Mouse (Mus musculus) midbrain, embryonic 15.5 days (tissue): Measurements from ENCODE around the gene Olfr102. TPM values are rescaled to one million over a fixed set of nuclear protein-coding genes. Genes with fewer than 3 reads are reported as not detected.

Experiments
- ATAC-seq: fragments of 200-750 bp; cut with Nextera tagmentation; replicated peaks from 2 replicates; pipeline ENCODE4 v1.8.0; 2017; ENCODE audit warnings: moderate TSS enrichment
- H3K27ac ChIP-seq: fragments of 300-500 bp; sonication (generic); 2 replicates; pipeline ENCODE4 v1.5.1; 2015; ENCODE audit warnings: mild to moderate bottlenecking, inconsistent platforms
- H3K27me3 ChIP-seq: fragments of 300-500 bp; sonication (generic); replicated peaks from 2 replicates; pipeline ENCODE4 v1.6.1; 2015; ENCODE audit warnings: inconsistent platforms
- H3K36me3 ChIP-seq: fragments of 300-500 bp; sonication (generic); replicated peaks from 2 replicates; pipeline ENCODE4 v1.6.1; 2015; ENCODE audit warnings: inconsistent platforms
- H3K4me1 ChIP-seq: fragments of 300-500 bp; sonication (generic); 2 replicates; pipeline ENCODE4 v1.6.1; 2015; ENCODE audit warnings: inconsistent platforms
- H3K4me2 ChIP-seq: fragments of 300-500 bp; sonication (generic); 2 replicates; pipeline ENCODE4 v1.6.1; 2015; ENCODE audit warnings: inconsistent platforms, mild to moderate bottlenecking, moderate library complexity
- H3K4me3 ChIP-seq: fragments of 300-500 bp; sonication (generic); 2 replicates; pipeline ENCODE4 v1.5.1; 2015; ENCODE audit warnings: mild to moderate bottlenecking, inconsistent platforms
- H3K9ac ChIP-seq: fragments of 300-500 bp; sonication (generic); 2 replicates; pipeline ENCODE4 v1.6.1; 2015; ENCODE audit warnings: mild to moderate bottlenecking, inconsistent platforms
- H3K9me3 ChIP-seq: fragments of 300-500 bp; sonication (generic); 2 replicates; pipeline ENCODE4 v1.6.1; 2016; ENCODE audit warnings: inconsistent platforms
- WGBS: fragments of 180-500 bp; shearing (Covaris S2); methylation state at CpG from one replicate; pipeline ENCODE4 v1.1.7; 2015; ENCODE audit warnings: mixed read lengths; 5-methylcytosine and 5-hydroxymethylcytosine counted together
- polyA plus RNA-seq: library from polyadenylated mRNA; unstranded; fragments of >200 nt; fragmentation: Nextera tagmentation; extraction: Ambion mirVana; gene quantifications from 2 replicates; pipeline ENCODE4 v1.2.1, GENCODE M21; 2015

Gene Olfr102
- not detected in 2 replicates for polyA plus RNA-seq

- no peaks in the 10 kb centered on the region for H3K36me3 ChIP-seq
- no peak within 1 kb of the TSS for H3K4me2 ChIP-seq
Observed at GRCm38 (mm10) chr17:37316954-37317353, at the start of gene Olfr102. Gene Olfr102 (minus strand): TSS chr17:37317054.

GRCm38 (mm10) chr17:37359282-37359681 lies 42.4 kb upstream of the Olfr102 start, which contains the start of gene Olfr104-ps:
Gene Olfr104-ps (plus strand): TSS chr17:37359582.
- Histone ChIP-seq H3K4me1 (no peaks in the 10 kb centered on the region), H3K36me3 (no peaks in the 10 kb centered on the region), H3K9me3 (no peaks in the 10 kb centered on the region), H3K27ac (no peak within 1 kb of the TSS), H3K27me3 (no peaks in the 10 kb centered on the region), H3K4me3 (no peak within 1 kb of the TSS), H3K9ac (no peak within 1 kb of the TSS), H3K4me2 (no peak within 1 kb of the TSS)
- no peak for ATAC-seq

More at GRCm38 (mm10) chr17:37316954-37317353, at the start of gene Olfr102:
- Histone ChIP-seq H3K27ac (no peak within 1 kb of the TSS), H3K4me1 (no peaks in the 10 kb centered on the region), H3K9me3 (no peaks in the 10 kb centered on the region), H3K4me3 (no peak within 1 kb of the TSS), H3K9ac (no peak within 1 kb of the TSS), H3K27me3 (no peaks in the 10 kb centered on the region)
- ATAC-seq, result no peak

GRCm38 (mm10) chr17:37339598-37339997 lies 22.7 kb upstream of the Olfr102 start, which contains the start of gene Olfr103:
Gene Olfr103 (minus strand): TSS chr17:37339698.
- no peak within 1 kb of the TSS for H3K4me2 ChIP-seq
- H3K9ac ChIP-seq, result no peak within 1 kb of the TSS
- H3K4me3 ChIP-seq, result no peak within 1 kb of the TSS
- no peak for ATAC-seq
- no peaks in the 10 kb centered on the region for H3K9me3 ChIP-seq
- no peaks in the 10 kb centered on the region for H3K36me3 ChIP-seq
- WGBS, result 90% methylated on average over 2 of the region's 2 CpGs
- no peaks in the 10 kb centered on the region for H3K4me1 ChIP-seq
- no peaks in the 10 kb centered on the region for H3K27me3 ChIP-seq
- no peak within 1 kb of the TSS for H3K27ac ChIP-seq

DNA sequence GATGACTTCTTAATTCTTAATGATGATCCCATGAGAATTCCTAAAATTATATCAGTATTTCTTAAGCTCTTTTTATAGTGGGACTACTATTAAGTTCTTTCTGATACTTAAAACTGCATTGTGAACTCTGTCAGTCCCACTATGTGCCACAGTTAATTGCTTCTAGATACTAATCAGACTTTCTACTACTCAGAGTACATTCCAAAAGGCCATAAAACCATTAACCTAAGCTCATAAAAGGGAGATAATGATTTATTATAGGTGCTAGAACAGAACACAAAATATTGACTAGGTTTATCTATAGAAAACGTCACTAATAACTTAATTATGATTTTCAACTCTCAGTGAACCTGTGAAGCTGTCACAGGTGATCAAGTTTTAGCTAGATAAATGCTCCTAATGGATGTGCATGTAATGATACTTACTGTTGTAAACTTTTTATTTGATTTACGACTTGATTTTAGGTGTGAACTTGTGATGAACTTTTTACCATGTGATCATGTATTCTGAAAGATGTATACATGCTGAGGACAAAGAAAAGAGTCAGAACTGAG lies 6.6 kb downstream of the Olfr102 start:
- H3K36me3 ChIP-seq, result no peaks in the 10 kb centered on the region
- H3K4me1 ChIP-seq, result no peaks in the 10 kb centered on the region
- no peak for ATAC-seq
- no peak overlapping the region for H3K27ac ChIP-seq
- H3K4me2 ChIP-seq, result no peak overlapping the region
- H3K4me3 ChIP-seq, result no peak overlapping the region
- no peaks in the 10 kb centered on the region for H3K9me3 ChIP-seq
- no peaks in the 10 kb centered on the region for H3K27me3 ChIP-seq
- 60% methylated on average over 2 of the region's 2 CpGs for WGBS
- H3K9ac ChIP-seq, result no peak overlapping the region

DNA sequence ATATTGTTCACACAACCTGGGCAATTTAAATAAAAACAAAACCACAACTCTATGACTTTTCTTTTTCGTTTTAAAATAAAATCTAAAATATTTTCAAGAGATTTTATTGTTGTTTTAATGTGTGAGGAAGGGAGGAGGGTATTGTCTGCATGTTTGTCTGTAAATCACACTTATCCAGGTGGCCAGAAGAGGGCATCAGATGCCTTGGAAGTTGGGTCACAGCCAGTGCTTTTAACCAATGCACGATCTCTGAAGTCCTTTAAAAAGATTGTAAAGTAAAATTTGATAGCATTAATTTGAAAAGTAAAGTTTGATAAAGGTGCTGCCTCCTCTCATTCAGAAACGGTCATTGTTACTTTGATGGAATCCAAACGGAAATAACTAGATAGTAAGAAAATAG lies 8.4 kb downstream of the Olfr102 start:
- Histone ChIP-seq H3K27me3 (no peaks in the 10 kb centered on the region), H3K4me2 (no peak overlapping the region), H3K4me3 (no peak overlapping the region), H3K4me1 (no peaks in the 10 kb centered on the region), H3K9me3 (no peaks in the 10 kb centered on the region), H3K36me3 (no peaks in the 10 kb centered on the region), H3K9ac (no peak overlapping the region), H3K27ac (no peak overlapping the region)
- no peak for ATAC-seq
- 45% methylated on average over 4 of the region's 4 CpGs for WGBS

DNA sequence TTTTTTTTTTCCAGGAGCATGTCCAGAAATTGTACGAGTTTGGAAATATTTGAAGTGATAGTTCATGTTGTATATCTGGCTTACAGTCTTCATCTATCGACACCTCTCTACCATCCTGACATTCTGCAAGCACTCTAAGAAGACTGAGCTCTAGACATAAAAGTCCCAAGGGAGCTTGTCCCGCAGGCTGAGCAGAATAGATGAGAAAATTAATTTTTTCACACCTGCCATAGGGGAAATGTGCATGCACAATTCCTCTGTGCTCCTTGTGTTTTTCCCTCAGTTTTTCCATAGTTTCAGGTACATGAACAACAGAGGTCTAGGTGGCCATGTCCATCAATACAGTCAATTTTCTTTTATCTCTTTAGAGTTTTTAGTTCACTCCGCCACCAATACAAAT lies 12.6 kb downstream of the Olfr102 start, which contains the start of gene Olfr101:
Gene Olfr101 (minus strand): TSS at position 101 of the 400 bp plus-strand sequence.
- H3K4me3 ChIP-seq, result no peak within 1 kb of the TSS
- H3K4me1 ChIP-seq, result no peaks in the 10 kb centered on the region
- no peak within 1 kb of the TSS for H3K4me2 ChIP-seq
- no peaks in the 10 kb centered on the region for H3K27me3 ChIP-seq
- no peak within 1 kb of the TSS for H3K9ac ChIP-seq
- no peaks in the 10 kb centered on the region for H3K9me3 ChIP-seq
- ATAC-seq, result no peak
- no peak within 1 kb of the TSS for H3K27ac ChIP-seq
- WGBS, result 84% methylated on average over 4 of the region's 4 CpGs
- no peaks in the 10 kb centered on the region for H3K36me3 ChIP-seq

DNA sequence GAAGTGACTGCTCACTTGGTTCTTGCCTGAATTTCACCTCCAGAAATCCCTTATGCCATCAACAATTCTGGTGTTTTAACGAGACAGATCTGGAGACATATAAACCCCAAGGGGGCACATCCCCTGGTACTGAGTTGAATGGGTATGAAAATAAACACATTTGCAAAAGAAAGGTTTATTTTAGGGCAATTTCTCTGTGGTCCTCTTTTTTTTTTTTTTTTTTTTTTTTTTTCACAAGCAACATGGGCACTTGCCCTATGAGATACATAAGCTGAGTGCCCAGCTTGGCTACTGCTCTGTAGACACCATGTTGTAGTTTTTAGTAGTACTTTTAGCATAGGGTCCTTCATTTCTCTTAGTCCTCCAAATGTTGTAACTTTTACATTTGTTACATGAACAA lies 33.5 kb downstream of the Olfr102 start, which contains the start of gene Olfr99:
Gene Olfr99 (minus strand): TSS at position 101 of the 400 bp plus-strand sequence.
- Histone ChIP-seq H3K36me3 (no peaks in the 10 kb centered on the region), H3K9ac (no peak within 1 kb of the TSS), H3K27ac (no peak within 1 kb of the TSS), H3K27me3 (no peaks in the 10 kb centered on the region), H3K9me3 (no peaks in the 10 kb centered on the region), H3K4me3 (no peak within 1 kb of the TSS), H3K4me2 (no peak within 1 kb of the TSS), H3K4me1 (no peaks in the 10 kb centered on the region)
- ATAC-seq, result no peak
- WGBS, result 60% methylated on average over 1 of the region's 1 CpGs

DNA sequence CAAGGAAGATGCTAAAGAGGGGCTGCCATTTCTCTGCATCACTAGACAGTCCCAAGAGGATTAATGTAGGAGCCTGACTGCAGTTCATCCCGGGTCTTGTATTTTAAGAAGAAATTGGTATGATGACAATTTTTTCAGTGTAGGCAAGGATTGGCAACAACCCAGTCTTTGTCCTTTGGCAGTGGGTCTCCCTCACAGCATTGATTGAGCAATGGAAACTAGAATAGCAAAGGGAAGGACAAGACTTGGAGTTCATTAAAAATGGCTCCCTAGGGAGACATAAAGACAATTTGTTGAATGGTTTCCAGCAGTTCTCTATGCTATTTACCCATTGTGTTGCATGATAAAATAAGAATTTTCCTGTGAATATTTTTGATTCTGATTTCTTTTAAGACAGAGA lies 36.5 kb downstream of the Olfr102 start:
- Histone ChIP-seq H3K27me3 (no peaks in the 10 kb centered on the region), H3K9me3 (no peaks in the 10 kb centered on the region), H3K9ac (no peak overlapping the region), H3K36me3 (no peaks in the 10 kb centered on the region), H3K27ac (no peak overlapping the region), H3K4me1 (no peaks in the 10 kb centered on the region), H3K4me3 (no peak overlapping the region), H3K4me2 (no peak overlapping the region)
- ATAC-seq, result no peak
- WGBS, result 74% methylated on average over 1 of the region's 1 CpGs

DNA sequence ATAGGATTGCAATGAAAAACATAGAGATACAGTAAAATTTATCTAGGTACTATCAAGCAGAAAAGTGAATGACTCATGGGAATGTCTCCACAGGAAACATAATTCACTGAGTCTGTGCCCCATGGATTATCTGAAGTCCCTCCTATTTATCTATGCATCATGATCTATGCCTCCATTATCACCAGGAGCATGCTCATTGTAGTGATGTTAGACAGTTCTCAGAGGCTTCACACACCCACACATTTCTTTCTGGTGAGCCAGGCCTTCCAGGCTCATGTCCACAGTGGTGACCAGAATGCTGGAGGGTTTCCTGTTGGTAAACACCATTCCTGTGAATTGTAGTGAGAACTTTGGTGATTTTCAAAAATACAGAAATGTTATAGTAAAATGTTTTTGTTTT lies 40.3 kb downstream of the Olfr102 start:
- Histone ChIP-seq H3K27me3 (no peaks in the 10 kb centered on the region), H3K27ac (no peak overlapping the region), H3K4me2 (no peak overlapping the region), H3K9me3 (no peaks in the 10 kb centered on the region), H3K4me3 (no peak overlapping the region), H3K4me1 (no peaks in the 10 kb centered on the region), H3K36me3 (no peaks in the 10 kb centered on the region), H3K9ac (no peak overlapping the region)
- no peak for ATAC-seq

DNA sequence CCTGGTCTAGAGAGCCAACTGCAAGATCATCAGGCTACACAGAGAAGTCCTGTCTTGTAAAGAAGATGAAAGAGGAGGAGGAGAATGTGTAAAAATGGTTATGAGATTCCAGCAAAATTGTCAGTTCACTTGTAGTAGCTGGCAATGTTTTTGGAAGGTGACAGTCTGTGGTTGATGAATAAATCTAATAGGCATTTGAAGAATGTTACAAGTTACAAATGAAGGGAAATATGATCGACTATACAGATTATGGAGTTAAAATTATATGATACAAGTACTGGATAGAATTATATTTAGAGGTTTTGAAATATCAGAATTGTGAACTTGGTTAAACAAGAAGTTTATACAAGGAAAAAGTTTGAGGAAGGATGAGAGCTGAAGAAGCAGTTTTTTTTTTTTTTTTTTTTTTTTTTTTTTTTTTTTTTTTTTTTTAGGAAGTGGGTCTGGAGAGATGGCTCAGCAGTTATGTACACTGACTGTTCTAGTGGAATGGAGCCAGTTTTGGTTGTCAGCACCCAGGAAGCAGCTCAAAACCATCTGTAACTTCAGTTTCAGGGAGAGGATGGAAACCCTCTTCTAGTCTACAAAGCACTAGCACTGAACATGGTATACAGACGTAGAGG lies 41.1 kb downstream of the Olfr102 start:
- H3K4me3 ChIP-seq, result no peak overlapping the region
- H3K4me2 ChIP-seq, result no peak overlapping the region
- H3K27ac ChIP-seq, result no peak overlapping the region
- no peaks in the 10 kb centered on the region for H3K36me3 ChIP-seq
- H3K9ac ChIP-seq, result no peak overlapping the region
- no peaks in the 10 kb centered on the region for H3K9me3 ChIP-seq
- WGBS, result 90% methylated on average over 2 of the region's 2 CpGs
- H3K4me1 ChIP-seq, result no peaks in the 10 kb centered on the region
- no peak for ATAC-seq
- H3K27me3 ChIP-seq, result no peaks in the 10 kb centered on the region

- Histone ChIP-seq H3K9me3 (no peaks in the 10 kb centered on the region), H3K9ac (no peak overlapping the region)
- peak; percentile 48 for ATAC-seq
Observed at GRCm38 (mm10) chr17:37270702-37271092, 46.2 kb downstream of the Olfr102 start.

DNA sequence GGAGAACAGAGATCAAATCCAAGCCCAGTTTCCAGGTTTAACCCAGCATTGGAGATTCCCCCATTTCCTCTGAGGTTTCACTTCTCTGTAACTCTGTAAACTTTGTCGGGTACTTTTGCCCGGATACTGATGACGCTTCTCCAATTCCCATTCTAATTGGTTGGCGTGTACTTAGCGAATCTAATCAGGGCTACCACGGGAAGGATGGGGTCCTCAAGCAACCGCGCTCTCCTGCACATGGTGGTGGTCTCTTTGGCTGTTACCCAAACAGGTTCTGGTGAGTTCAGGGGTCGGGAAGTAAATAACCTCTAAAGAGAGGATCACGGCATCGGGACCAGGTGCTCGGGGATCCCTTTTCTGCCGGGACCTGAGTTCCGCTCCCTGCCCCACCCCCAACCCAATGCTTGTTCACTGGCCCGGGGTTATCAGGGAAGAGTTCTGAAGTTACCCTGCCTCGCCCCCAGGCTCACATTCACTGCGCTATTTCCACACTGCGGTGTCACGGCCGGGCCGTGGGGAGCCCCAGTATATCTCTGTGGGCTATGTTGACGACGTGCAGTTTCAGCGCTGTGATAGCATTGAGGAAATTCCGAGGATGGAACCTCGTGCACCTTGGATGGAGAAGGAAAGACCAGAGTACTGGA lies 46.7 kb downstream of the Olfr102 start, which contains the start of gene H2-M3:
Gene H2-M3 (plus strand): TSS at position 163 of the 644 bp plus-strand sequence.
- Histone ChIP-seq H3K9ac (peak within 1 kb of the TSS; percentile 29; the same call in 1 of the 2 replicates), H3K9me3 (no peaks in the 10 kb centered on the region), H3K36me3 (no peaks in the 10 kb centered on the region), H3K4me2 (peak within 1 kb of the TSS; percentile 76), H3K27ac (no peak within 1 kb of the TSS), H3K4me3 (peak within 1 kb of the TSS; percentile 42), H3K4me1 (no peaks in the 10 kb centered on the region), H3K27me3 (no peaks in the 10 kb centered on the region)
- peak; percentile 98 for ATAC-seq
- WGBS, result 4% methylated on average over 26 of the region's 26 CpGs

More at GRCm38 (mm10) chr17:37270702-37271092, 46.2 kb downstream of the Olfr102 start:
- H3K4me1 ChIP-seq, result no peaks in the 10 kb centered on the region
- H3K4me3 ChIP-seq, result peak overlapping the region; percentile 42
- no peak overlapping the region for H3K27ac ChIP-seq
- WGBS, result 75% methylated on average over 8 of the region's 8 CpGs
- no peaks in the 10 kb centered on the region for H3K36me3 ChIP-seq
- peak overlapping the region; percentile 76 for H3K4me2 ChIP-seq
- H3K27me3 ChIP-seq, result no peaks in the 10 kb centered on the region
